Mouse (Mus musculus) heart, adult 2 months (tissue): ENCODE results near the gene Med21.

ENCODE experiments used
- CTCF ChIP-seq: fragments of 200-600 bp; IDR thresholded peaks from 2 replicates; pipeline ENCODE4 v1.8.1; 2022; ENCODE audit warnings: antibody characterized with exemption, mild to moderate bottlenecking, moderate library complexity
- POLR2A ChIP-seq: fragments of 200-500 bp; IDR thresholded peaks from 2 replicates; pipeline ENCODE4 v1.6.1; 2011; ENCODE audit warnings: mild to moderate bottlenecking, low read depth, low read length, control low read depth; ENCODE audit not compliant: insufficient read depth

GRCm38 (mm10) chr6:146641621-146642210 is 631 bp upstream of the Med21 start:
- TF ChIP-seq CTCF: no peak
- TF ChIP-seq POLR2A: no peak
